Mouse (Mus musculus) splenic B cell, adult 2 months (primary cell): ENCODE data around the gene Nomo1.

Experiments used
- DNase-seq: peaks from one replicate; pipeline ENCODE4 v3.0.0-alpha.2; 2011; ENCODE audit warnings: low read depth, low spot score
- H3K27me3 ChIP-seq: 2 replicates; pipeline ENCODE4 v1.6.1; 2012; ENCODE audit warnings: mild to moderate bottlenecking, low read length, moderate library complexity, mixed read lengths; ENCODE audit not compliant: control insufficient read depth, poor library complexity, insufficient read depth, severe bottlenecking
- H3K36me3 ChIP-seq: 2 replicates; pipeline ENCODE4 v1.6.1; 2012; ENCODE audit warnings: mild to moderate bottlenecking, low read length, moderate library complexity, mixed read lengths; ENCODE audit not compliant: control insufficient read depth, poor library complexity, insufficient read depth, severe bottlenecking

Gene Nomo1

DNA sequence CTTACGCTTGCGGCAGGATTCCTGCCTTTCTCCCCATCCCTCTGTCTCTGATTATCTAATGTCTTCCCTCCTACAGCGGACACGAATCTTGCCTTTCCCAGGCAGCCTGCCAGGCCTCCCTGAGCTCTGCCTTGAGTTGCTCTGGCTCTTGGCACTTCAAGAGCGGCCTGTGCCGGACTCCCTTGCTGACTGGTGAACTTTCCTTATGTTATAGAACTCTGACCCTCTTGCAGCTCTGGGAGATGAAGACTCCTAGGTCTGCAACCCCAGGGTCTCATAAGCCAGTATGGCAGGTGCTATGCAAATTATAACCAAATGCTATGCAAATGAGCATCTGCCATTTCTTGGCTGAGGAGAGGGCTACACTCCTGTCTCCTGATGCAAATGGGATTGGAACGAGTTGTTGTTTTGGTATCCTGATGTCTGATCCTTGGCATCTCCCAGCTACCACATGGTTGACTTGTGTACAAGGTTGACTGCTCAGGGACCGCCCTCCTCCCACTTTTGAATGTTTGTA, 69.6 kb downstream of the Nomo1 start:
- Histone ChIP-seq H3K27me3 (no peaks in the 10 kb centered on the region), H3K36me3 (no peaks in the 10 kb centered on the region)
- DNase-seq, result no peak

DNA sequence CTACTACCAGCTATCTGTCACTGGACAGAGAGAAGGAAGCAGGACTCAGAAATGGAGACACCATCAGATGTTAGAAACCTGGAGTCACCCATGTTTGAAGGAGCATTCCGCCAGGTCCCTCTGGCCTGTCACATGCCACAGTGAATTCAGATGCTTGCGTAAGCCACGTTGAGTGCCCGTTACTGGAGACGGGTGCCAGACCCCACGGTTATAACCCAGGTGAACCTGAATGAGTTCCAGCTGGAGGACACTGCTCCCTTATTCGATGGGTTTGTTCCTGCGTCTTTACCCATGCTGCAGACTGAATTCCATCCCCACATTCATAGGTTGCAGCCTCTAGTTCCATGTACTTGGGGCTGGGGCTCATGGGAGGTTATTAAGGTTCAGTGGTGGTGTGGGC, 70.3 kb downstream of the Nomo1 start:
- no peak for DNase-seq
- H3K36me3 ChIP-seq, result no peaks in the 10 kb centered on the region
- H3K27me3 ChIP-seq, result no peaks in the 10 kb centered on the region

DNA sequence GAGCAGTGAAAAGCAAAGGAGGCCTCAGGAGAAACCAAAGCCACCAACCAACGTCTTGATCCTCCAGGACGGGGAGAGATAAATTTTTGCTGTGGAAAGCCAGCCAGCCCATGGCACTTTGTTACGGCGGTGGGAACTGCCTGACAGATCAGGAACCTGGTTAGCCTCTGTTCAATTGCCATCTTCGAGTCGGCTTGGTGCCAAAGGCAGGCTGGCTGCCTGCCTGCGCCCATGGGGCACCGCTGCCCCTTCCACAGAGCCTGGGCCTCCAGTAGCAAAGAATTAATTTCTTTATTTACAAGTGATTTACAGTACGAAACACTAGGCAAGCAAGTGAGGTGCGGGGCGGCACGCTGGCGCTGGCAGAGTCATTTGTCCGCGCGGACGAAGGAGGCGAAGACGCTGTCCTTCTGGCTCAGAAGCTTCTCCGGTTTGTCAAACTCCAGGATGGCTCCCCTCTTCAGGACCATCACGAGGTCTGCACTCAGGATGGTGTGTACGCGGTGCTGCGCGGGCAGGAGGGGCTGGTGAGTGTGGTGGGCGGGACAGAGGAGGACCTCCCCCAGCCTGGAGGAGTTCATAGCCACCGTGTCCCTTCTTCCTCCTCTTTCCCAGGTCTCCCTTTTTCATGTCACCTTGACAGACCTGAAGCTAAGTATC, 70.9 kb downstream of the Nomo1 start:
- Histone ChIP-seq H3K36me3 (no peaks in the 10 kb centered on the region), H3K27me3 (no peaks in the 10 kb centered on the region)
- no peak for DNase-seq

DNA sequence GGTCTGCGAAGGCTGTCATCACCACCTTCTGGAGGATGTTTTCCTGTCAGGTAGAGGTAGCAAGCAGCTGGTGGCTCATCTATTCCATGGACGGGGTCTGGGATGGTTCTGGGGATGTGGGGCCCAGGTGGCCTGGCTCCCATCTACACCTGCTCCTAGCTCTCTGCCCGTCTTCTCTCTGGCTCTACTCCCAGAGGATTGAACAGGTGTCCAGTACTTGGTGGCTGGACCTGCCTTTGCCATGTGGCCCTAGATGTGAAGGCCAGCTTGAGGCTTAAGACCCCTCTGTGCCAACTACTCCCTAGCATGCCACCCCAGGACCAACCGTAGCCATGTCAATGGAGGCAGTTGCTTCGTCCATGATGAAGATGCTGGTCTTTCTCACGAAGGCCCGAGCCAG, 72.0 kb downstream of the Nomo1 start:
- Histone ChIP-seq H3K27me3 (no peaks in the 10 kb centered on the region), H3K36me3 (no peaks in the 10 kb centered on the region)
- no peak for DNase-seq

DNA sequence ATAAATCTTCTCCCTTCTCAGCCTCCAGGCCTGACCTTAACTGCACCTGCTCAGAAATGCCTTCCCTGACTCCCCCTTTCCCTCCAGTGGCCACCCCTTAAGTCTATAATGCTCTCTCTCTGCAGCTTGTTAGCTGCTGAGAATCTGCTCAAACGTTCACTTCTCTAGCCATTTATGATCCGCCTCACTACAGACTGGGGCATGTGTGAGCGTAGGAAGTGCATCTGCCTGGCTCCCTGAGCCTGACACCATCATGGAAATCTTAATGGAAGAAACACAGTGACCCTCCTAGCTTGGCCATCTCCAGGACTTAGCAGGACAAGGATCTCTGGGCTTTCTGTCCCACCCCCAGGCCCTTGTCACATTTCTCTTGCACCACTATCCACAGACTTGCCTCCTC, 76.6 kb downstream of the Nomo1 start:
- H3K27me3 ChIP-seq, result no peaks in the 10 kb centered on the region
- no peaks in the 10 kb centered on the region for H3K36me3 ChIP-seq
- no peak for DNase-seq

DNA sequence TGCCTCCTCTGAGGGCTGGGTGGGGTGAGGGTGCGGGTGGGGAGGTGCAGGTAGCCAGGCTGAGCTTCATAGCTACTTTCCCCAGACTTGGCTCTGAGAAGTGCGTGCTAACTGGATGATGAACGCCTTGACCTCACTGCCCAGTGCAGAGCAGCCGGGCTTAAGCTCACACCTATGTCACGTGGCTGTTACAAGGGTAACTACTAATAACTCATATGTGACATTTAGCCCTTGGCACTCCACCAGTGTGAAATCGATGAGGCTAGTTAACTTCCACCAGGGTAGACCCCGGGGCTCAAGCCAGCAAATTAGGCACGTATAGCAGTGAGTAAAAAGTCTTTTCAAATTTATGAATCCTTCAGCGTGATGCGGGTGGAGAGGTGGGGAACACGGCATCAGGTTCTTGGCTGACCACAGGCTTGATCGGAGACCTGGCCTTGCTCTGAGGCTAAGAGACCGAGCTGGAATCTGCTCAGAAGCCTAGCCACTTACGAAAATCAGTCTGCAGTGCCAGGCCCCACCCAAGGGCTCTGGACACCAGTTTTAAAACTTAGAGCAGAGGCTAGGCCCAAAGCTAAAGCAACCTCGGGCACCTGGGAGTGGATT, 77.8 kb downstream of the Nomo1 start:
- Histone ChIP-seq H3K27me3 (no peaks in the 10 kb centered on the region), H3K36me3 (no peaks in the 10 kb centered on the region)
- DNase-seq, result no peak

DNA sequence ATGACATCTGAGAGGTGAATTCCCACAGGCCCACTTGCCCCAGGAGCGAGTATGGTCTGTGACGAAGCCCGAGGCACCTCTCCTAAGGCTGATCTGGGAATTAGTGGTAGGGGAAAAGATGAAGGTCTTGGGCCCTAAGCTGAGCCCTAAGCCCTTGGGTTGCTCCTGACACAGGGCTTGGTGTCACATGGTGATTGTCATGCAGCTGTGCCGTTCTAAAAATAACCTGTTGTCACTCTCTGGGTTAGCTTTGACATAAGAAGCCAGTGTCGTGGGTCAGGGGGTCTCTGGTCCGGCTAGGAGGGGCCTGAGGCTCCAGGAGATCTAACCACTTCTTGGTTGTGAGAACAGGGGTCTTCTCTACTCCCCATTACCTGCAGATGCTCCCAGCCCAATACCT, 78.4 kb downstream of the Nomo1 start:
- no peaks in the 10 kb centered on the region for H3K36me3 ChIP-seq
- H3K27me3 ChIP-seq, result no peaks in the 10 kb centered on the region
- no peak for DNase-seq

DNA sequence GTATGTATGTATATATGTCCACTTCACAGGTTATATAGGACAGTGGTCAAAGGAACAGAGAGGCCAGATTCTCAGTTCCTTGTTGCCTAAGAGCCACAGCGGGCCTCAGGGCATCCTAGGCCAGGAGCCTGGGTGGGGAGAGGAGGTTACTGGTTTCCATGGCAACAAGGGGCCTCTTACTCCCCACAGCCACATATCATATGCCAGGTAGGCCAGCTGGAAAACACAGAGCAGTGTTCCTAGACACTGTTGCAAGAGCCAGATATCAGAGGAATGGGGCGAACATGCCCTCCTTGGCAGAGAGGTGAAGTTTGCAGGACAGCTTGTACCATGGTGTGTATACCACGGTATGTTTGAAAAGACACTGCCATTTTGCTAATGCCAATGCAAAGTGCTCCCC, 79.9 kb downstream of the Nomo1 start:
- H3K36me3 ChIP-seq, result no peaks in the 10 kb centered on the region
- H3K27me3 ChIP-seq, result no peaks in the 10 kb centered on the region
- DNase-seq, result no peak

DNA sequence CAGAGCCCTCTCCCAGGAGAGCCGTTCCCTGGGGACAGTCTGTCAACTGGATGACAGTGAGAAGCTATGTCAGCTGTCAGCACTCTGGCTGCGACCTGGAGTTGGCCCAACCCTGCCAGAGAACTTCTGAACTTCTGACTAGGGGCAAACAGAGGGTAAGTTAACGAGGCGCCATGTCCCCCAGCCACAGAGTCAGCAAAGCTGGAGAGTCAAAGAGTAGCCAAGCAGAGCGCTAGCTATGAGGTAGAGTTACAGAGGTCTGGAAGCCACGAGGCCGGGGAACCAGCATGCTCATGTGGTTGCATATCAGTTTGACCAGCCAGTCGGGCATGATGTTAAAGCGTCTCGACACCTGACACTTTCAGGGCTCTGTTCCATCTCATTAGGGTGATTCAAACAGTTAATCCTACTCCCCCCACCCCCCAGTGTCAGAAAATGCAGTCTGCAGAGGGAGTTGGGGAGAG, 82.7 kb downstream of the Nomo1 start:
- Histone ChIP-seq H3K27me3 (no peaks in the 10 kb centered on the region), H3K36me3 (no peaks in the 10 kb centered on the region)
- no peak for DNase-seq

DNA sequence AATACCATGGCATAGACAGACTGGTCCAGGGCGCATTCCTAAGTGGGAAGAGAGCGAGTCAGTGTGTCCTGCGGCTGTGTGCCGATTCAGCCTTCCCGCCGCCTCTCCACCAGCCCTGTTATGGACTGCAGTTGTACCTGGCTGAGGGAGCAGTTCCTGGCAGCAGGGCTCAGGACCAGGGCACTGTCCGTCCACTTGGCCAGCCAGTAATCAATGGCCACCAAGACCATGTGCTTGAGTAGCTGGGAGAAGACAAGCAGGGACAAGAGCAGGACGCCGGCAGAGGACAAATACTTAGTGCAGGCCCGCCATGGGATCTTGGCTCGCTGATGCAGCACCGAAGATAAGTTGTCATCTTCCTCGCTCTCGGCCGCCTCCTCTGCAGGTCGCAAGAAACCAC, 83.5 kb downstream of the Nomo1 start:
- H3K36me3 ChIP-seq, result no peaks in the 10 kb centered on the region
- H3K27me3 ChIP-seq, result no peaks in the 10 kb centered on the region
- DNase-seq, result no peak

DNA sequence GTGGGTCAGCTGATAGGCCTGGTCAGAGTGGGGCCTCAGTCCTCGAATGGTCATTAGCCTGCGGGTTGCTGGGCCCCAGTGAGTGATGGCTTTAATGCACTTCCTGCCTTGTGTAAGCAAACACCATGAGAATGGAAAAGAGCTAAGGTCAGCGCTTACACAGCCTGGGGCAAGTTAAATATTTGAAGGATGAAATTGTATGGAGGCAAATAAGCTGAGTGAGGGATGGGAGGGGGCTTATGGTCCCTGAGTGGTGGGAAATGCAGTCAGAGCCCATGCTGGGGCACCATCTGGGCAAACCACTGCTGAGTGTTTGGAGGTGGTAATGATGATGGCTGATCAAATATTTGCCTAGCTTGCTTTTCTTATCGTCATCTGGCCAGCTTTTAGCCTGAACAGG, 89.5 kb downstream of the Nomo1 start:
- no peaks in the 10 kb centered on the region for H3K36me3 ChIP-seq
- DNase-seq, result no peak
- H3K27me3 ChIP-seq, result no peaks in the 10 kb centered on the region

DNA sequence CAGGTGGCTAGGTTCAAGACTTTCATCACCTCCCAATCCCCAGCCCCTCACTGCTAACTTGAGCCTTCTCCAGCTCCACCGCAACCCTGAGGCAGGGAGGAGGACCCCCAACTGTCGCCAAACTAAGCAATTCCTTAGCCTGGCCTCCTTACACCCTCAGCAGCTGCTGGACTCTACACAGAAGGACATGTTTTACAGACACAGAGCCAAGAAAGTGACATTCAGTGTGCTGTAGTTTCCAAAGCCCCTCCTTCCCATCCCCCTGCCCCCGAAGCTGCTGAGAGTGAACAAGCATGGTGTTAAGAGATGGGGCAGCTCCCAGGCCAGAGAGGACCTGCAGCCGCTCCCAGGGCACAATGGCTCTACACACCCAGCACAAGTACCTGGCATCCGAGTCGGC, 91.0 kb downstream of the Nomo1 start:
- Histone ChIP-seq H3K27me3 (no peaks in the 10 kb centered on the region), H3K36me3 (no peaks in the 10 kb centered on the region)
- DNase-seq, result no peak

DNA sequence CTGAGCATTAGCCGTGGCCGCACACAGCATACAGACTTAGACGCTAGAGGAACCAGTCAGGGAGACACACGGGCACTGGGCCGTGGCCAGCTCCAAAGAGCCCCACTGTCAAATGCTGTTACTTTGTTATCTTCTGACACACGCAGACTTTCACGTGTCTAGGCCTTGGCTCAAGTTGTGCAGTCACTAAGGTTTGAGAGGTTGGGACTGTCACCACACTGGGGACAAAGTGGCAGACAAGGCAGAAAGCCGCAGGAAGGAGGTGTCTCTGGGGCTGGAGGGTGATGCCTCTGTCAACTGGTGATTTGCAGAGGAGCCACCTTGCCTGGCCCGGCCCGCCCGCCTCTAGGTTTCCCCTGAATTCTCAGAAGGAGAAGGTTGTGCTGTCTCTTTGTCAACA, 91.8 kb downstream of the Nomo1 start:
- Histone ChIP-seq H3K36me3 (no peaks in the 10 kb centered on the region), H3K27me3 (no peaks in the 10 kb centered on the region)
- no peak for DNase-seq

DNA sequence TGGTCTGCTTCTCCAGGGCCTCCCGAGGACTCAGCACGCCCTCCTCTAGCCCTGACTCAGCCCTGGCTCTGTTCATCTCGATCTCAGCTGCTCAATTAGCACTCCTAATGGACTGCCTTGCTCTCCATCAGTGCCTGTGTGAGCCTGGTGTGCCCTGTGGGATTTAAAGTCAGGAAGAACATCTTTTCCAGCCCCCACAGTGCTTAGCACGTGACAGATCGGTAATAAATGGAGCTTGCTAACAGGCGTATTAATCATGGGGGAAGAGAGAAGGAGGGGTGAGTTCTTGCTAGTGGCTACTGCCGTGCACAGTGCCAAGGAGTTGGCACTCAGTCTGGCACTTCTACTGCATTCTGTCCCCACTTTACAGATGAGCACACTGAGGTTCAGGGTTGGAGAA, 94.7 kb downstream of the Nomo1 start:
- no peaks in the 10 kb centered on the region for H3K36me3 ChIP-seq
- no peak for DNase-seq
- H3K27me3 ChIP-seq, result no peaks in the 10 kb centered on the region

DNA sequence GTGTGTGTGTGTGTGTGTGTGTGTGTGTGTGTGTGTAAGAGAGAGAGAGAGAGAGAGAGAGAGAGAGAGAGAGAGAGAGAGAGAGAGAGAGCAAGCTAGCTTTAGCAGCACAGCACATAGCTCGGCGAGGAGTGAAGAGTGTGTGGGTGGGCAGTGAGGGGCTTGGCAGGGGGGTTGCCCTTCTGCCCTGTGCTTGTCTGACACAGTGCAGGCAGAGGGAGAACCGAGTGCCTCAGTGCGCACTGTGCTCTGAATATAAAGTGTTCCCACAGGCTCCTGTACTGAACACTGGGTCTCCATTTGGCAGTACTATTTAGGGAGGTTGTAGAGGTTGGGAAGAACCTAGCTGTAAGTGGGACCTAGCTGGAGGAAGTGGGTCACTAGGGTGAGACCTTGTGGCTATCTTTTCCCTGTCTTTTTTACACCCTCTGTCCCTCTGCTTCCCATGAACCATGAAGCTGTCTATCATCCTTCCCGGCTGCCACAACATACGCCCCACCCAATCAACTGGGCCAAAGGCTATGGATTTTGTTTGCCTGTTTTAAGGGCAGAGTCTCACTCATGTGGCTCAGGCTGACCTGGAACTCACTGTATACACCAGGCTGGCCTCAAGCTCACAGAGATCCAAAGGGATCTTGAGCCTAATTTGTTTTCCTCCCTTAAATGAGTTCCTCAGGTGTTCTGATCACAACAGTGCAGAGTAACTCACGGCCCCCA, 96.1 kb downstream of the Nomo1 start:
- no peak for DNase-seq
- H3K27me3 ChIP-seq, result no peaks in the 10 kb centered on the region; the same call in 1 of the 2 replicates
- no peaks in the 10 kb centered on the region for H3K36me3 ChIP-seq
